Mouse (Mus musculus) heart, postnatal 25 days (tissue): ENCODE measurements around the gene Phf21a. TPM values are rescaled to one million over a fixed set of nuclear protein-coding genes. Genes with fewer than 3 reads are reported as not detected.
"Not testable (repeated sequence)": the region's sequence is repeated elsewhere in the genome, so short reads cannot be mapped to it uniquely, and the experiment has no call there.

ENCODE experiments used
- DNase-seq: peaks from one replicate; pipeline ENCODE4 v3.0.0; 2022; ENCODE audit warnings: low spot score
- intact Hi-C: fragments of 180-260 bp; cut with DNase I; formaldehyde crosslinking; loops from one replicate; pipeline ENCODE4 v1.15.1; 2025
- total RNA-seq, 2 experiments: library from RNA; stranded (reverse); gene quantifications; 2 replicates each; pipeline ENCODE4 v1.2.3; 2021

Phf21a gene
- total RNA-seq, 2 experiments from 2014 or later, result 26.2 to 37.6 TPM

- no peak for DNase-seq
- intact Hi-C loops, result no loop called here
These were observed 21.8 kb upstream of the Phf21a start for GRCm38 (mm10) chr2:92071143-92071542.

- intact Hi-C loops, result no loop called here
- DNase-seq, result no peak
These were observed 16.7 kb upstream of the Phf21a start for GRCm38 (mm10) chr2:92076086-92076692.

- no peak for DNase-seq
- intact Hi-C loops, result no loop called here
These were observed 10.7 kb upstream of the Phf21a start for GRCm38 (mm10) chr2:92082196-92082595.

- intact Hi-C loops, result no loop called here
- DNase-seq, result no peak
These were observed 7.2 kb upstream of the Phf21a start for GRCm38 (mm10) chr2:92085721-92086120.

GRCm38 (mm10) chr2:92087065-92087464, 5.9 kb upstream of the Phf21a start:
- no peak for DNase-seq
- intact Hi-C loops, result no loop called here

GRCm38 (mm10) chr2:92089782-92090181, 3.1 kb upstream of the Phf21a start:
- DNase-seq, result no peak
- intact Hi-C loops, result no loop called here

GRCm38 (mm10) chr2:92093503-92093902, 586 bp downstream of the Phf21a start:
- DNase-seq, intact Hi-C loops: not testable (repeated sequence)

GRCm38 (mm10) chr2:92094078-92094477, 1.2 kb downstream of the Phf21a start:
- DNase-seq, result no peak
- intact Hi-C loops, result no loop called here

GRCm38 (mm10) chr2:92100768-92101167, 7.9 kb downstream of the Phf21a start:
- intact Hi-C loops, result no loop called here
- no peak for DNase-seq

GRCm38 (mm10) chr2:92124523-92124922, 31.6 kb downstream of the Phf21a start:
- DNase-seq, result no peak

GRCm38 (mm10) chr2:92125330-92125729, 32.4 kb downstream of the Phf21a start:
- DNase-seq, result no peak
- intact Hi-C loops, result no loop called here

More at GRCm38 (mm10) chr2:92124523-92124922, 31.6 kb downstream of the Phf21a start:
- intact Hi-C loops, result no loop called here

- no peak for DNase-seq
These were observed 37.2 kb downstream of the Phf21a start for GRCm38 (mm10) chr2:92130071-92130470.

DNA sequence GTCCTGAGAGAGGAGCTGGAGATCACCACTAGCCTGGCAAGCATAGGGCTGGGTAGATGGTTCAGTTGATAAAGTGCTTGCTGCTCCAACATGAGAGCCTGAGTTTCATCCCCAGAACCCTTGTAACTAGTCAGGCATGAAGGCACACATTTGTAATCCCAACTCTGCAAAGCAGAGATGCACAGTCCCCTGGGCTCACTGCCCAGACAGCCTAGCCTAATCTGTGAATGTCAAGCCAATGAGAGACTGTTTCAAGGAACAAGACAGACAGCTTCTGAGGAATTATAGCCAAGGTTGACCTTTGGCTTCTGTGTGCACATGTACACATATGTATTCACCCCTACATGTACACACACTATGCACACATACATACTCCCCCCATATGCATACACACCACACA, 45.8 kb downstream of the Phf21a start:
- DNase-seq, result no peak
- intact Hi-C loops, result no loop called here

More at GRCm38 (mm10) chr2:92130071-92130470, 37.2 kb downstream of the Phf21a start:
- intact Hi-C loops, result no loop called here

GRCm38 (mm10) chr2:92139365-92139764, 46.4 kb downstream of the Phf21a start:
- intact Hi-C loops, result no loop called here
- DNase-seq, result no peak

- intact Hi-C loops, result no loop called here
- no peak for DNase-seq
These were observed 47.5 kb downstream of the Phf21a start for GRCm38 (mm10) chr2:92140383-92140782.

GRCm38 (mm10) chr2:92141073-92141472, 48.2 kb downstream of the Phf21a start:
- intact Hi-C loops, result no loop called here
- DNase-seq, result no peak

DNA sequence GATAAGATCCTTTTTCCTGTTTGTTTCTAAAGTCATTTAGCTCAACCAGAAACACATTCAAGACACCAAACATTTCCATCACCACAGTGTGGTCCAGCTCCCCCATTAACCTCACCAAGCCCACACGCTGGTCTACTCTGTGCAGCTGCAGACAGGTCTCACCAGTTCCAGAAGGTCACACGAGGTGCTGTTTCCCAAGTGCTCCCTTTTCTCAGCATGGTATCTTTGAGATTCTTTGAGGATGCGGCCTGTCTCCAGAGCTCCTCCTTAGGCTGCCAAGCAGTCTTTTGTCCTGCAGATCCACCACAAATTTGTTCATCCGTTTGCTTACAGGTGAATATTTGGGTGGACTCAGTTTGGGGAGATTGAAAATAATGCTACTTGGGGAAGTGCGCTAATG, 51.0 kb downstream of the Phf21a start:
- DNase-seq, result no peak
- intact Hi-C loops, result no loop called here

DNA sequence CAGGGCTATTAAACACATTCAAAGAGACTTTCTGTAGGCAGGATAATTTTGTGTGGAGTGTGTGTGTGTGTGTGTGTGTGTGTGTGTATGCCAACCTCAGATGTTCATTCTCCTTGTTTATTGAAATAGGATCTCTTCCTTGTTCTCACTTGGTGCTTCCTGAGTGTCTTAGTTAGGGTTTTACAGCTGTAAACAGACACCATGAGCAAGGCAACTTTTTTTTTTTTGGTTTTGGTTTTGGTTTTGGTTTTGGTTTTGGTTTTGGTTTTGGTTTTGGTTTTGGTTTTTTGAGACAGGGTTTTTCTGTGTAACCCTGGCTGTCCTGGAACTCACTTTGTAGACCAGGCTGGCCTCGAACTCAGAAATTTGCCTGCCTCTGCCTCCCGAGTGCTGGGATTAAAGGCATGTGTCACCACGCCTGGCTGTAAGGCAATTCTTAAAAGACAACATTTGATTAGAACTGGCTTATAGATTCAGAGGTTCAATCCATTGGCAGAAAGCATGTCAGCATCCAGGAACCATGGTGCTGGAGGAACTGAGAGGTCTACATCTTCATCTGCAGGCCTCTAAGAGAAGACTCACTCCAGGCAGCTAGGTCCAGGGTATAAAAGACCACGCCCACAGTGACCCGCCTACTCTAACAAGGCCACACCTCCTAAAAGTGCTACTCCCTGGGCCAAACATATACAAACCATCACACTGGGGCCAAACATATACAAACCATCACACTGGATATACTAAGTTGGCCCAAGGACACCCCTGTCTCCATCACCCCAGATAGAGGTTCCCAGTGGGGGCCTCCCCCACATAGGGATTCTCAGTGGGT, 55.2 kb downstream of the Phf21a start:
- intact Hi-C loops, DNase-seq: not testable (repeated sequence)

DNA sequence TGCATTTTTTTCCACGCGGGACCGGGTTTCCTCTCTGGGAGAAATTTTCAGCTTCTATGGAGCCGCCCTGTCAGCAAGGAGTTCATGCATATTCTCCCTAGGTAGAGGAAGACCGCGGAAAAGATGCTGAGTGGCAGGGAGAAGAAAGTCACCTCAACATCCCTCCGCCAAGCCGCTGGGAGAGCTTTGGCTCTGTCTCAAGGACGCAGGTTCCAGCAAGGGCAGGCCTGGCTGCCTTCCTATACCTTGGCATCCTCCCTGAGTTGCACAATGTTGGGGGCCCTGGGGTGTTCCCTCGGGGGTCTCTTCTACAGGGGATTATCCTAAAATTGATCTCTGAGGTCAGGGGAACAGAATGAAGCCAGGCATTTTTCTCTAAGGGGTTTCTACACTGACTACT, 71.4 kb downstream of the Phf21a start:
- intact Hi-C loops, result no loop called here

DNA sequence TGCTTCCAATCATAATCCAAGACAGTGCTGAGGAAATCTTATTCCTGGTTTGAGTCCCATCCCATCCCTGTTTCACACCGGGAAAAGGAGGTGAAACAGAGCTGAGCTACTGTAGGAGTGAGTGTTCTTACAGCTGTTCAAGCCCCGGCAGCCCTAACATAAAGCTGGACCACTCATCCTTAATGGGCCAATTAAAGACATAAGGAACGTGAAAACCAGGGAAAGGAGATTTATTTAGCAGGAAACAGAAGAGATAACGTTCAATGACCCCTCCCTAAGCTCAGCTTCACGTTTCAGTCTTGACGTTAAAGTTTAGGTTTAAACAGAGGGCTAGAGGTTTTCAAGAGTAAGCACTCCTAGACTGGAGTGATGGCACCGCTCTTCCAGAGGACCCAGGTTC, 74.0 kb downstream of the Phf21a start:
- DNase-seq, result no peak
- intact Hi-C loops, result no loop called here

More for the DNA sequence above, 71.4 kb downstream of the Phf21a start:
- DNase-seq, result no peak

DNA sequence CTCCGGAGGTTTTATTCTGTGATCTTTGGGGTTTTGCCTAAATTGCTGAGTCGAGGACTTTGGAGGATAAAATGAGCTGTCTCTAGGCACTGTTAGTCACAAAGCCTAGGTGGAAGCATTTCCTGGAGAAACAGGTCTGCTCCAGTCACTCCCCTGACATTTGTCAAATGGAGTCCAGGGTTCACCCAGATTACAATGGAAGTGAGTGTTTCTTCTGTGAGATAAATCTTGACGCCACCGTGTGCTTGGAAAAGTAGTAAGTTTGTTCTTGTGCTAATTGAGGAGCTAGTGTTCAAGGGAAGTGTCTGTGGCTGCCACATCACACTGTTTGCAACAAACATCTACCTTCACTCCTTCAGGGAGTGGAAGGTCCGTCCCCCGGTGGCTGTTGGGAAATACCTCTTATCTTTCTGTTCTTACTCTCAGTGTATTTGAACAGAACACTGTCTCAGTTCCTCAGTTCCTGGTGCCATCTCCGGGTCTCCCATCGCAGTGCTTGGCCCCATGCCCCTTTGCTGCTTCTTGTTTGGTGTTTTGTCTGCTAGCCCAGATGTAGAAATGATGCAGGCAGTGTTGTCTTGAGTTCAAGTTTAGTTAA, 78.2 kb downstream of the Phf21a start:
- intact Hi-C loops, result no loop called here
- DNase-seq, result no peak
